Mouse (Mus musculus) left cerebral cortex, adult 6 months (tissue): ENCODE data around the gene Cav3. TPM values are rescaled to one million over a fixed set of nuclear protein-coding genes. Genes with fewer than 3 reads are reported as not detected.

Source experiments
- long read RNA-seq, 2 experiments: library from polyadenylated mRNA; unstranded; transcript quantifications; one replicate each; pipeline ENCODE4 v2.0.0; 2019 to 2020
- polyA plus RNA-seq: library from polyadenylated mRNA; unstranded; fragments of <200 nt; fragmentation: Nextera tagmentation; gene quantifications from 2 replicates; pipeline ENCODE4 v1.2.3, GENCODE M21; 2021

Gene Cav3
- 0.29 TPM in 1 of 2 replicates, not detected in the other for polyA plus RNA-seq
- long read RNA-seq, experiment 1: 0 reads
- long read RNA-seq, experiment 2: 0 reads

GRCm38 (mm10) chr6:112459341-112459749 lies at the start of gene Cav3:
Cav3 (plus strand) TSS chr6:112459505.

GRCm38 (mm10) chr6:112489910-112490559 lies 30.7 kb downstream of the Cav3 start, which contains the start of gene Oxtr:
Oxtr (minus strand) TSS chr6:112489943.

Other genes with a start within 250 kb of the Cav3 start
- gene Lmcd1, start 185.7 kb upstream of the Cav3 start, polyA plus RNA-seq: 8.8 and 11.1 TPM in 2 replicates
- gene Ssu2, start 71.5 kb upstream of the Cav3 start, polyA plus RNA-seq: 0.14 and 0.43 TPM in 2 replicates
- 1.7 and 2.5 TPM in 2 replicates for gene Oxtr, start 30.4 kb downstream of the Cav3 start, polyA plus RNA-seq
- gene Rad18, start 237.2 kb downstream of the Cav3 start, polyA plus RNA-seq: 3.4 and 4.0 TPM in 2 replicates